Mouse (Mus musculus) thymus, adult 18-20 months (tissue): Measurements from ENCODE around the gene Tcf3.

Source experiments
- DNase-seq, 2 experiments: peaks; one replicate each; pipeline ENCODE4 v3.0.0; 2022; ENCODE audit warnings: mixed read lengths in 2 of 2

The Tcf3 gene

GRCm38 (mm10) chr10:80436276-80436675 is 2.8 kb upstream of the Tcf3 start:
- DNase-seq = no peak

- no peak for DNase-seq
Observed at GRCm38 (mm10) chr10:80435764-80436163, 2.3 kb upstream of the Tcf3 start.

- DNase-seq = no peak
Observed at GRCm38 (mm10) chr10:80434823-80435222, 1.4 kb upstream of the Tcf3 start.

GRCm38 (mm10) chr10:80434233-80434592 is 766 bp upstream of the Tcf3 start:
- no peak for DNase-seq

GRCm38 (mm10) chr10:80432936-80433512 is 423 bp downstream of the Tcf3 start:
- peak; percentile 38 to 59 for DNase-seq

GRCm38 (mm10) chr10:80432387-80432785 is 1.1 kb downstream of the Tcf3 start:
- DNase-seq = no peak

- peak; percentile 23 to 53 for DNase-seq
Observed at GRCm38 (mm10) chr10:80431570-80432386, 1.7 kb downstream of the Tcf3 start.

- DNase-seq = no peak
Observed at GRCm38 (mm10) chr10:80430375-80430980, 3.0 kb downstream of the Tcf3 start.

GRCm38 (mm10) chr10:80429800-80430199 is 3.6 kb downstream of the Tcf3 start:
- no peak for DNase-seq

GRCm38 (mm10) chr10:80425041-80425440 is 8.4 kb downstream of the Tcf3 start:
- no peak for DNase-seq

GRCm38 (mm10) chr10:80423562-80423961 is 9.9 kb downstream of the Tcf3 start:
- no peak for DNase-seq

- no peak for DNase-seq
Observed at GRCm38 (mm10) chr10:80421651-80422472, 11.6 kb downstream of the Tcf3 start.

GRCm38 (mm10) chr10:80421208-80421607 is 12.2 kb downstream of the Tcf3 start:
- DNase-seq = no peak

GRCm38 (mm10) chr10:80420729-80421128 is 12.7 kb downstream of the Tcf3 start:
- no peak for DNase-seq

GRCm38 (mm10) chr10:80419419-80419818 is 14.0 kb downstream of the Tcf3 start:
- DNase-seq = no peak

- DNase-seq = no peak
Observed at GRCm38 (mm10) chr10:80418311-80418710, 15.1 kb downstream of the Tcf3 start.

GRCm38 (mm10) chr10:80417841-80418240 is 15.6 kb downstream of the Tcf3 start:
- DNase-seq = no peak

GRCm38 (mm10) chr10:80417371-80417770 is 16.1 kb downstream of the Tcf3 start:
- no peak for DNase-seq

GRCm38 (mm10) chr10:80415566-80415965 is 17.9 kb downstream of the Tcf3 start:
- no peak for DNase-seq

GRCm38 (mm10) chr10:80412656-80413541 is 20.5 kb downstream of the Tcf3 start:
- DNase-seq = no peak

GRCm38 (mm10) chr10:80407924-80408323 is 25.5 kb downstream of the Tcf3 start:
- no peak for DNase-seq
